Mouse (Mus musculus): Measurements from ENCODE around the gene Jmjd7.
A peak's percentile ranks its signal among the peaks of the same experiment; 100 is the strongest.

Gene Jmjd7

DNA sequence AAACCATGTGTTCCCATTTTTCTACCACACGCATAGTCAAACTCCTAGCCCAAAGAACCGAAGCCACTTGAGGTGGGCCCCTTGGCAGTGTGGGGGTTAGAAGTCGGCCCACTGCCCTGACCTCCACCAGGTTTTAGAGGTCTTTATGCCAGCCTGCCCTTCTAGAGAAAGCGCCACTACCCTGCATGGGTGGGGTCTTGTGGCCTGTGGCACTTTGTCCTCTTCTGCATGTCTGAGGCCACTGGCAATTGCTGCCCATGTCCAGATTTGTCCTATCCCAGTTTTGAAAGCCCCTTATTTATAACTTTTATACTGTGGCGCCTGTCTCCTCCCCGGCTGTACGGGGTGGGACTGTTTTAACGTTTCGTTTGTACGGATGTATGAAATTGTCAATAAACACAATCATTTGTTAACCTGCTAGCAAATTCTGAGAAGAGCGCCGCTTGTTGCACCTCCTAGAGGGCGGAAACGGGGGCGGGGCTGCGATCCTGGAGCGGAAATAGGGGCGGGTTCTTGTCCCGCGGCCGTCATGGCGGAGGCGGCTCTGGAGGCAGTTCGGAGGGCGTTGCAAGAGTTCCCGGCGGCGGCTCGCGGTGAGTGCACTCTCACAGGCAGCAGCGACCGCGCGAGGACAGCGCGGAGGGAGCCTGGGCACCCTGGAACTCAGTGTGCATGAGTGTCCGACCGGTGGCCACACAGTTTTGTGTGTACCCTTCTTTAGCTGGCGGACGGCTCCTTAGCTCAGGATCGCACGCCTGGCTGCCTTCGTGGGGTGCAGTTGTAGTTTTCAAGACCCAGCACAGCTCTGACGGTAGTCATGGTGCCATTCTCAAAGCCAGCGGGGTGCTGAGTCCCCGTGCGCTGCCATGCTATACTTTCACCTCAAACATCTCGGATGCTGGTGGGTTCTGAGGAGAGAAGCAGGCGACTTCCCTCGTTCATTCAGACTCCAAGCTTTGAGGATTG lies at the start of gene Jmjd7, which contains the start of gene Gm28042:
Gene Jmjd7 (plus strand): TSS at position 500 of the 966 bp plus-strand sequence.
Gene Gm28042 (plus strand): TSS at position 510 of the 966 bp plus-strand sequence.
- DNase-seq (ENCODE audit: low read depth): peak; percentile 95

DNA sequence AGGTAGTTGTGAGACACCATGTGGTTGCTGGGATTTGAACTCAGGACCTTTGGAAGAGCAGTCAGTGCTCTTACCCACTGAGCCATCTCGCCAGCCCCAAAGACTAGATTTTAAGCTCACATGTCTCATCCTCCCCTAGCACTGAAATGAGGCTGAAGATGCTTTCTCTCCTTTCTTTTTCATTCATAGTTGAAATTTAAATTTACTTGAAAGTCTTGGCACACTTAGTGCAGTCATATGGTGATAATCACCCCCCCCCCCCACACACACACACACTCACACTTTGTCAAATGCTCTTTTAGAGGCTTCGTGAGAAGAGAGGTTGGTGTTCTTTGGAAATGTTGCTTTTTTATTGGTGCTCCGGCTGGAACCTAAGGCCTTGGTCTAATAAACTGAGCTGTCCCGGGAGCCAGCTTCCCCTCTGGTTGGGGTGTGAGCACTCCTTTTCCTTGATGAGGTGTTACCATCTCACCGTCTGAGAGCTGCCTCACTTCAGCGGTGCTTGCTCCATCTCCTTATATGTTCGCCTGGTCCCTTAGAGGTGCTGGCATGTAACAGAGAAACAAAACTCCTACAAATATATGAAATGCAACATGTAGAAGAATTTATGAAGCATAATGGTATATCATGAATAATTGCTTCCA lies 46.8 kb upstream of the Jmjd7 start:
- no peak for DNase-seq (ENCODE audit: low read depth)

DNA sequence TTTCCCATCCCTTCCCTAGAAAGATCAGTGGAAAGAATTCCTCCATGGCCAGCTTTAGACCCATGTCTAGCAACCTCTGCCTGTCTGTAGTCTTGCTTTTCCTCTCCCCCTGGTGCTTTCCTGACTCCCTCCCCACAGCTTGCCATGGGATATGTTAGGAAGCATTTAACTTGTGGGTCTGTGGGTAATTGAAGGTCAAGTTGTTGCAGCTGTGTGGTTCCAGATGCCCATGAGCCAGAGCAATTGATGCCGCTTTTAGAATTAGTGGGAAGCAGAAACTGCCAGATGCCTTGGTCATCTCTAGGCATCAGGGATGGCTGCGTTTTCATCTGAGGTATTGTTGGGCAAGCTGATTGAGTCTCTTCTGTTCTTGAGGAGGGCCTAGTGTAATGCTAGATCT lies 45.7 kb upstream of the Jmjd7 start:
- DNase-seq (ENCODE audit: low read depth): peak; percentile 7

DNA sequence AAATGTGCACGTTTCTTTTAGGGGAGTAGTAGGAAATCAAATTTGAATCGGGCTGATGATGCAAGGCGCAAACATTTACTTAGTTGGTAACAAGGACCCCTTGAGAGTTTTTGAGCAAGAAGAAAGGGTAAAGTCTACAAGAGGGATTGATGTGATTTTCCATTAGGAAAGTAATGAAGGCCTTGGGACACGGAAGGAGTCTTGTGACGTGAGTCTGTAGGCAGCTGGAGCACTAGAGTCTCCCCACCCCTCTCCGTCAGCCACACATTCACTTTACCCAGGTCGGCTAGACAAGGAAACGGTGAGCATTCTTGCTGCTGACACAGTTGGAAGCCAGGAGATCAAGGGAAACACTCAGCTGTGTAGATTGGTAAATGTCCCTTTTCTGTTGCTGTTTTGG lies 41.4 kb upstream of the Jmjd7 start:
- DNase-seq (ENCODE audit: low read depth): no peak

DNA sequence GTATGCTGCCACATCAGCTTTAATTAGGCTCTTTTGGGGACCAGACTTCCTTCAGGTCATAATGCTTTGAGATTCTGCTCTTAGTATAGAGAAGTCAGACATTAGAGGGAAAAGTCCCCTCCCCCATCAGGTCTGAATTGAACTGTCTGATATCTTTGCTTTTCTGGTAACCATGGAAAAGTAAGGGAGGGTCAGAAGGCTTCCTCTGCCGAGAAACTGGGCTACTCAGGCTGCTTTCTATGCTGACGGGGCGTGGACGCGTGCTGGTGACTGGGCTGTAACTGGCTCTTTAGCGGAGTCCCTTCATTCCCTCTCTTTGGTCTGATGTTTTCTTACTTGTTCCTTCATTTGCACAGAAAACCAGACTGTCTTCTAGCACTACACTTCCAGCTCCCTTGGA lies 40.9 kb upstream of the Jmjd7 start:
- no peak for DNase-seq (ENCODE audit: low read depth)

DNA sequence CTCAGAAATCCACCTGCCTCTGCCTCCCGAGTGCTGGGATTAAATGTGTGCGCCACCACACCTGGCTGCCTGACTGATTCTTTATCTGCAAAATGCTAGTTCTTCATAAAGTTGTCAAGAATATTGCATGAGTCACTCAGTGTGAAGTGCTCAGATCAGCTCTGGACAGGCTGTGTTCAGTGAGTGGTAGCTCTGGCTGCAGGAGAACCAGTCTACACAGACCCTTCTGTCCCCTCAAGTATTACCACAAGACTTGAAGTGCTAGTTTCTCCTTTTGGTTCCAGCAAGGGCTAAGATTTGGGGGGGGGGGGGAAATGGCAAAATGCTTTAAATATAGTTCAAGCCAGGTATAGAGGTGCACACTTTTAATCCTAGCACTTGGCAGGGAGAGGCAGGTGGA lies 39.8 kb upstream of the Jmjd7 start:
- DNase-seq (ENCODE audit: low read depth): no peak

DNA sequence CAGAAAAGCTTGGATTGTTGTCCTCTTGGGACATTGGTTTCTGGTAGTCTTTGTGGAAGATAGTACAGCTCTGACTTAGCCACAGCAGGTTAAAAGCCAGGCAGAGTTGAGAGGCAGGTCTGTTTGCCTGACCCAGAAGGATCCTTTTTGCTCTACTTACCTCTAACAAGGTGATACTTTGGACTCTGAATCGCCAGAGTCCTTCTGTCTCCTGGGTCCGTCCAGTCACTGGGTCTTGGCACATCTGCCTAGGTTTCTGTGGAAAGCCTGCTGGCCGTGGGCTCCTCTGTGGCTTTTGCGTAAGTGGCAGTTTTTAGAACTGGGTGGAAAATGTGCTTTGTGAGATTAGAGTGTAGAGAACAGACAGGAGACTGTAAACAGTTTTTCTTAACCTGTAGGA lies 38.3 kb upstream of the Jmjd7 start:
- DNase-seq (ENCODE audit: low read depth): no peak

DNA sequence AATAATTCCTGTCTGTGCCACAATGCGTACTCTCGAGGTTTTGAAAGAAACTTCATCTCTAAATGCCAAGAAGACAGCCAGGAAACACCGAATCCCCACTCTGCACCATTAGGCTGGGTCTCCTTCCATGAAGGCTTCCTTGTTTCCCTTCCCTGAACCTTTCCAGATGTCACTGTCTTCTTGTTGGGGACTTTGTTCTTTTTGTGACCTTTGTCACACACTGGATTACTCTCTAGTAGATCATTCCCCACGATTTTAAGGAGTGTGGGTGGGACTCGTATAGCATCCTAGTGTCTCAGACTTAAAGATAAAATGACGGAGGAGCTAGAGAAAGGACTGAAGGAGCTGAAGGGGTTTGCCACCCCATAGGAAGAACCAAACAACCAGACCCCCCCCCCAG lies 36.4 kb upstream of the Jmjd7 start:
- DNase-seq (ENCODE audit: low read depth): no peak

DNA sequence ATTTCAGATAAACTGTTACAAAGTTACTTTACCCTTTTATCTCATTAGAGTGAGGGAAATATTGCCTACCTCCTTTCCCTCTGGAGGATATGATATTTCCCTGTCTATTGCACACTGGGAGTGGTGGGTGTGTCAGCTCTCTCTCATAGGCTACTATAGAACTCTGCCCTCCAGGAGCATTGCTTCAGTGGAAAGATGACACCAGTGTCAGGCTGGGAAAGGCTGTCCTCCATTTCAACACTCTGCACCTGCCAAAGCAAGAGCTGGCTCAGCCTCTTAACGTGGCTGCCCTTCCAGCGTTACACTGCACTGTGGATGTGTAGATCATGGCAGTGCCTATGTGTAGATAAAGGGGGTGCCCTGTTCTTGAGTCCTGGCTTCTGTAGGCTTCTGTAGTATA lies 34.9 kb upstream of the Jmjd7 start:
- DNase-seq (ENCODE audit: low read depth): no peak

DNA sequence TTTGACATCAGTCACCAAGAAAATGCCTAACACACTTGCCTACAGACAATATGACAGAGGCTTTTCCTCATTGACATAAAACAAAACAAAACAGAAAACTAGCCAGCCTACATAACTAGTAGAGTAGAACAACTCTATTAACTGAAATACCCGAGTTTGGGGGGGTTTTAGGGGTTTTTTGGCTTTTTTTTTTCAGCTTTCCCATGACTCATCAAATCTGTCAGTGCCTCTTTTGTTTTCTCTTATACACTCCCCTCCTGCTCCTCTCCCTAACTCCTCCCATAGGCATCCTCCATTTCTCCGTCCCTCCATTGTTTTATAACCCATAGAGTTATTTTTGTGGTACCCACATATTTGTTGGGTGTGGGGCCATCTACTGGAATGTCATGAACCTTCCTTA lies 33.8 kb upstream of the Jmjd7 start:
- peak; percentile 16 for DNase-seq (ENCODE audit: low read depth)

DNA sequence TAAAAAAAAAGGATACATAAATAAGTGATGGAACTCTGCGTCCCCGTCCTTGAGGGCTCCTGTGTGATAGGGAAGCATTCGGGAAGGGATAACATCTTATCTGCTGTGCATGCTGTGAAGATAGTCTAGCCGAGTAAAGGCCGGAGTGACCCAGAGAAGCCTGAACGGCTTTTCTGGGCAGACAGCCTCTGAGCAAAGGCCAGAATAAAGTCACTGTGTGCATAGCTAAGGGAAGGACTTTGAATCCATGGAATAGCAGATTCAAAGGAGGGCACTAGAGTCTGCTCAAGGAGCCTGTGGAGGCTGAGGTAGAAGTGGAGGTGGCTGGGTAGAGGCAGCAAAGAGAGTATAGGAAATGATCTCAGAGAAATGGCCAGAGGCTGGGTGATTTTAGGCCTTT lies 32.4 kb upstream of the Jmjd7 start:
- DNase-seq (ENCODE audit: low read depth): no peak

DNA sequence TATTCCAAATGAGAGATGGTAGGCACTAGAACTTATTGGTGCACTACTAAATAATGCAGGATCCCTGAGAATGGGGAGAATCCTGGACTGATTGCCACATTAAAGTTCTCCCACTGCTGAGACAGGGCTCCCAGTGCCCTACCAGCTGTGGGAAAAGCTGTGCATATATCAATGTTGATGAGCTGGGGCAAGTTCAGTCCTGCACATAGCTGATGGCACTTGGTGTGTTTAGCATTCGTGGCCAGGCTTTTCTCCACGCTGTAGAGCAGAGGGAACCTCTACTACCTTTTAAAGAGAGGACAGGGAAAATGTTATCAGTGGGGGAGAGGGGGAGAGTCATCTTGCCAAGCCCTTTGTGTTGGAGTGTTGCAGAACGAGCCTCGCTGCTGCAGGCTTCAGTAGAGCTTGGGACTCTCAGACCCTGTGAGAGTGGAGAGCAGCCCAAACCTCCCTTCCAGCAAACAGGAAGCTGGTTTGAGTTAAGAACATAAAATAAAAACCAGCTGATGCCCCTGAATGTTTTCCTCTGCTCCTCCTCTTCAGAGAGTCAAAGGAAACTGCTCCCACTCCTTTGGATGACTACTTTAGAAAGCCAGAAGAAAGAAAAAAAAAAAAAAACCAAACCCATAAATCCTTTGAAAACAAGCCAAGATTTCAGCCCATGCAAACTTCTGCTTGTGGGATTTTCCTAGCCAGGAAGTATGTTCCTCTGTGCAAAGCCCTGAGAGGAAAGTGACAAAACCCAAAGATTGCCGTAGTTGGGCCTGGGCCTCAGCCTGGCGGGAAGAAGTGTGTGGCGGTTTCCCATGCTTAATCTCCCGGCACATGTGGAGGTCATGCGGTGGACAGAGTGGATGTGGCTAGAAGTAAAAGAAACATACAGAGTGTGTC lies 31.6 kb upstream of the Jmjd7 start:
- DNase-seq (ENCODE audit: low read depth): peak; percentile 69

DNA sequence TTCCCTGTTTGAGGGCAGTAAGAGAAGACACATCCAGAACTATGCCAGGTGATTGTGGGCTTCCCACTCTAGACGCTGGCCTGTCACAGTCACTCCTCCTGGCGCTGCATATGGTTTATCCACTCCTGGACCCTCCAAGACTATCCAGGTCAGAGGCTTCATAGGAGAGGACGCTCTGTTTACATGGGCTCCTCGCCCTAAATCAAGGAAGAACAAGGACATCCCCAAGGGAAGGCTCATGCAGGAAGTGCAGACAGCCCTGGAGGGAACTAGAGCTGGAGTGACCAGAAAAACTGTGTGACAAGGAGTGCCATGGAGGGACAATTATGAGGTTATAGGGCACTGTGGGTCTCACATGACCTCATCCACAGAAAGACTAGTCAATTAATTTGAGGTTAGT lies 29.9 kb upstream of the Jmjd7 start:
- DNase-seq (ENCODE audit: low read depth): no peak

DNA sequence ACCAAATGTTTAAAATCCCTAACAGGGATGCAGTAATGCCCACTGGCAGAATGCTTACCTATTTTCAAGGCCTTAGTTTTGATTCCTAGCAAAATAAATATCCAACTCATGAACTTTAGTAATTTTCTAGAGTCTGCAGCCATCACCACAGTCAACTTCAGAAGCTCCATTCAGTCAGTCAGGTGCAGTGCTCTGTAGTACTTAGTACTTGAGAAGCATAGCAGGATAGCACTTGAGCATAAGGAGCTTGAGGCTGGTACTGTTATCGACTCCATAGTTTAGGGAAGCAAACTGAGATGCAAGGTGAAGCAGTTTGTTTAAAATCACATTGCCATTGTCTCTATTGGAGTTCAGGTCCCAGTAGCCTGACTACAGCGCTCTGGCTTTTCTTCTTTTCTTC lies 27.6 kb upstream of the Jmjd7 start:
- DNase-seq (ENCODE audit: low read depth): no peak

DNA sequence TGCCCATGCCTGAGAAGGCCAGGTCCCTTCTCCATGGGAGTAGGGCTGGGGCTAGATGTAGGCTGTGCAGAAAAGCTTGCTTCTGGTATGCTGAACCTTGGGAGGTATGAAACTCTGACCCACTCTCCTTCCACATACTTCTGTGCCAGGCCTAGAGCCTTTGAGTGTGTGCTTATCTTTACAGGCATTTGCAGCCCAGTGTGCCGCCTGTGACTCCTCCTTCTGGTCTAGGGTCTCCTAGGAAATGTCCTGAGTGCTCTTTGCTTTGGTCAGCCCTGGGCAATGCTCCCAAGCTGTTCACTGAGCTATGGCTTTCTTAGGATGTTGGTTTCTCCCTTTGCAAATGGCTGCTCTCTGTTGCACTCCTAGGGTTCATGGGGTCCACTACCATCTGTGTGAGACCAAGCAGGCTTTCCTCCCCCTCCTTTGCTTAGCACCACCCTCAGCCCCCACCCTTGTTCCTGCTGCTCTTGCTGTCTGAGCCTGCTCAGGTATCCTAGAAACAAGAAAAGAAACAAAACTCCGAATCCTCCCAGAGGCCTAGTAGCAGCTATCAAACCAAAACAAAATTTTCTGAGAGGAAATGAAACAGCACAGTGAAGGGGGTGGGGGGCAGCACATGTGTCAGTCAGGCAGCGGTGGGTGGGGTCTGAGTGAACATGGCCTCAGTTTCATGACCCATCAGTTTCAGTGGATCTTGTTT lies 26.2 kb upstream of the Jmjd7 start:
- DNase-seq (ENCODE audit: low read depth): no peak

DNA sequence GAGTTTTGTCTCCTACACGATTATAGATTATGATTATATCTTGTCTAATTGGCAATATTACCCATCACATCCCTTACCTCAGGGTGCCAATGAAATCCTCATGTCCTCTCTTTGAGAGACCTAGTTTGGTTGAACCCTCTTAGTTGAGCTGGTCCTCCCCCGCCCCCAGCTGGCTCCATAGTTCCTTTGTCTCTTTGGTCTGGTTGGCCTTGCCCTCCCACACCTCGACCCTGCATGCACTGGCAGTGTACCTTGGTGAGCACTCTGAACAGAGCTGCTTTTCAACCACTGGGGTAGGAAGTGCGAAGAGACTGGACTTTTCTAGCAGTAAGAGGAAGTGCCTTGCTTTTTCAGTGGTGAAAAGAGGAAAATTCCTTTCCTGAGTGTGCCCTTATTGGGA lies 25.3 kb upstream of the Jmjd7 start:
- DNase-seq (ENCODE audit: low read depth): no peak

DNA sequence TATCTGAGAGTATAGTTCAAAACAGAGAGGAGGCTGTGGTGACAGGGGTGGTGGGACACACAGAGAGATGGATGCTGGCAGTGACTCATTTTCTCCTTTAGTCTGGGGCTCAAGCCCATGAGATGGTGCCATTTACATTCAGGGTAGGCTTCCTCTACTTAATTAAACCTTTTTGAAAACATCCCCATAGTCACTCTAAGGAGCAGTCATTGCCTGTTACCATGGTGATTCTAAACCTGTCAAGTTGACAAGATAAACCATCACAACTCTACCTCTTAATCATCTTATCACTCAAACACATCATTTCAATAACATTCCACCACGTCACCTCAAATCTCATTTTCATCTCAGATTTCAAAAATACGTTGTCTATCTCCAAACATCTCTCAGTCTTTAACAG lies 23.3 kb upstream of the Jmjd7 start:
- DNase-seq (ENCODE audit: low read depth): no peak

DNA sequence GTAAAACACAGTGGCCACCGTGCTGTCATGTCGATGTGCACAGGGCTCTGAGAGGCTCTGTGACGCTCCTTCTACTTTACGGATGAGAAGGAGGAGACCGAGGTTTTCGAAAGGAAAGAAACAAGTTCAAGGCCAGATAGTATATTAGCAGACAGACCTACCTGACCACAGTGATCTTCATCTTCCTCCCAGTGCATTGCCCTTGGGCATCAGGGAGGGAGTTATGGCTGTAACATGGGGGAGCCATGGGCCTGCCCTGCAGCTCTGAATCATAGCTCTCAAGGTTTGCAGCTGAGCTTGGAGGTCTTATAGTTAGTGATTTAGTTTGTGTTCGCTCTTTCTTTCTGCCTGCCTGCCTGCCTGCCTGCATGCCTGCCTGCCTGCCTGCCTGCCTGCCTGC lies 20.6 kb upstream of the Jmjd7 start:
- DNase-seq (ENCODE audit: low read depth): no peak

DNA sequence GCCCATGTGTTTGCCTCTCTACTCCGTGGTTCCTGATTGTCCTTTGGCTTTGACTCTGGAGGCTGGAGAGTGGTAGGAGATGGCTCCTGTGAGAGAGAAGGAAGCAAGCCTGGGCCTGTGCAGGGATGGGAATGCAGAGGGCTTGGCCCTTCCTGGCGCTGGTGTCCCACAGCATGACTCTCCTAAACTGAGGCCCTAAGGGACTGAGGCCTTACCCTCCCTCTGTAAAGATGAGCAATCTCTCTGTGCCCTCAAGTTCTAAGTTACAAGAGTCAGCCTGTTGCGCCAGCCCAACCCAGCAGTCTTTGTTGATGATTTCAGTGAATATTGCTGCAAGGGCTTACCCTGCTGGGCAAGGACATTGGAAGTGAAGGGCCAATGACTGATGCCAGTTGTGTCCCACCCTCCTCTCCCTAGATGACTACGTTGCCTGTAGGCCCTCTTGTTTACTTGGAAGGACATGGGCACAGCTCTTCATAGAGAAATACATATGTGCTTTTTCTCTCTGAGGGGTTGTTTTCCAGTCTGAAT lies 19.5 kb upstream of the Jmjd7 start:
- peak; percentile 28 for DNase-seq (ENCODE audit: low read depth)

DNA sequence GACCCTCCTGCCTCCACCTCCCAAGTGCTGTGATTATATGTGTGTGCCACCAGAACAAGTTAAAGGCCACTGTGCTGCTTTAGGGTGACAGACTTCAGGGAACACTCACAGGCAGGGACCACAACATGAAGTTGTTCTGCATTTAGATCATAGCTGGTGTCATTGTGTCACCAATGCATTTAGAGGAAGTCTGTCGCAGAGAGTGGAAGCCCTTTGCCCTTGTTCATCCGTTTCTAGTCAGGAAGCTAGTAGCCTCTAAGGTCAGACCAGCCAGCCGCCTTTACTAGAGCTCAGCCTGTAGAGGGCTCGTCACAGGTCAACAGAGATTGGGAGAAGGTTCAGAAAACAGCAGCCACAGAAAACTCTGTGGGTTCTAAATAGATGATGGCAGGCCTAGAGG lies 18.6 kb upstream of the Jmjd7 start:
- no peak for DNase-seq (ENCODE audit: low read depth)

DNA sequence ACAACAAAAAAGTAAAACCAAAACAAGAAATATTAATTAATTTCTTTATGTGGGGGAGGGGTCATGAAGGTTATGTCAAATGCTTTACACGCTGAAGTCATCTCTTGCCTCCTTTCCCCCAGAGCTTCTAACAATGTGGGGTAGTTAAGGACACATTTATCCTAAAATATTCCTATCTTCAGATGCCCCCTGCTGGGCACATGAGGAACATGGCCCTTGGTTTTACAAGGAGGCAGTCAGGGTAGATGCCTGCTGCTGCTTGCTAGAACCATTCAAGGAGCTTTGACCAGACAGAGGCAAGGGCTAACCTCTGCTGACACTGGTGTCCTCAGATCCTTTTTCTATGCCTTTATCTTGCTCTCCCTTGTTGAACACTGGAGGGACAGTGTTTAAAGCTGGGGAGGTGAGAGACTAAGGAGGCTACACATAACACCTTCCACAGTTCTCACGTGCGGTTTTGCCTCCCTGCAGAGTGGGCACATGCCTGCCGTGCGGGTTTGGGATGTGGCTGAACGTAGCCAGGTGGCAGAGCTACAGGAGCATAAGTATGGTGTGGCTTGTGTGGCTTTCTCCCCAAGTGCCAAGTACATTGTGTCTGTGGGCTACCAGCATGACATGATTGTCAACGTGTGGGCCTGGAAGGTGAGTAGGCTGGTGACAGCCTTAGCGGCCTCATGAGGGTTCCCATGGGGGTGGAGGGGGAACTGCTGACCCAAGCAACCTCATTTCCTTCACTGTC lies 15.7 kb upstream of the Jmjd7 start:
- DNase-seq (ENCODE audit: low read depth): peak; percentile 87
